Mouse (Mus musculus) limb, embryonic 14.5 days (tissue): ENCODE measurements around the gene Zfp663. TPM values are rescaled to one million over a fixed set of nuclear protein-coding genes. Genes with fewer than 3 reads are reported as not detected.

Experiments used
- ATAC-seq: fragments of 200-750 bp; cut with Nextera tagmentation; 2 replicates; pipeline ENCODE4 v1.8.0; 2017; ENCODE audit warnings: low read depth, moderate number of reproducible peaks, moderate TSS enrichment; ENCODE audit not compliant: low FRiP score
- DNase-seq: peaks from one replicate; pipeline ENCODE4 v3.0.0-alpha.2; 2015; ENCODE audit warnings: low spot score
- H3K27ac ChIP-seq: fragments of 300-500 bp; sonication (generic); replicated peaks from 2 replicates; pipeline ENCODE4 v1.5.1; 2014; ENCODE audit warnings: low read depth, mild to moderate bottlenecking, low read length, moderate library complexity, mixed read lengths
- H3K27me3 ChIP-seq: fragments of 300-500 bp; sonication (generic); 2 replicates; pipeline ENCODE4 v1.6.1; 2014; ENCODE audit warnings: low read length, mixed read lengths; ENCODE audit not compliant: control insufficient read depth, insufficient read depth
- H3K36me3 ChIP-seq: fragments of 300-500 bp; sonication (generic); 2 replicates; pipeline ENCODE4 v1.6.1; 2014; ENCODE audit warnings: mild to moderate bottlenecking, low read length, moderate library complexity, mixed read lengths; ENCODE audit not compliant: control insufficient read depth, insufficient read depth
- H3K4me1 ChIP-seq: fragments of 300-500 bp; sonication (generic); 2 replicates; pipeline ENCODE4 v1.6.1; 2014; ENCODE audit warnings: antibody characterized with exemption, low read length, mixed read lengths; ENCODE audit not compliant: control insufficient read depth, insufficient read depth
- H3K4me2 ChIP-seq: fragments of 300-500 bp; sonication (generic); replicated peaks from 2 replicates; pipeline ENCODE4 v1.6.1; 2014; ENCODE audit warnings: low read depth, mild to moderate bottlenecking, low read length, moderate library complexity; ENCODE audit not compliant: severe bottlenecking
- H3K4me3 ChIP-seq: fragments of 300-500 bp; sonication (generic); replicated peaks from 2 replicates; pipeline ENCODE4 v1.5.1; 2014; ENCODE audit warnings: low read length
- H3K9ac ChIP-seq: fragments of 300-500 bp; sonication (generic); 2 replicates; pipeline ENCODE4 v1.6.1; 2014; ENCODE audit warnings: mild to moderate bottlenecking, low read depth, low read length, moderate library complexity; ENCODE audit not compliant: severe bottlenecking
- H3K9me3 ChIP-seq: fragments of 300-500 bp; sonication (generic); 2 replicates; pipeline ENCODE4 v1.6.1; 2016; ENCODE audit warnings: low read length; ENCODE audit not compliant: control insufficient read depth
- POLR2A ChIP-seq: fragments of 200-500 bp; IDR thresholded peaks from 2 replicates; pipeline ENCODE4 v1.8.0; 2012; ENCODE audit warnings: inconsistent platforms, mild to moderate bottlenecking, moderate library complexity, borderline replicate concordance; ENCODE audit not compliant: insufficient read depth, insufficient read length; ENCODE audit errors: extremely low read depth
- WGBS: fragments of 180-500 bp; shearing (Covaris S2); extraction: QIAGEN DNeasy Blood & Tissue Kit; methylation state at CpG from one replicate; pipeline ENCODE4 v1.1.7; 2014; 5-methylcytosine and 5-hydroxymethylcytosine counted together
- polyA plus RNA-seq, 2 experiments: library from polyadenylated mRNA; depleted of rRNA in 1 of 2; stranded (reverse) in 1 of 2; unstranded in 1 of 2; fragments of >200 nt; fragmentation: Nextera tagmentation in 1 of 2; extraction: Ambion mirVana in 1 of 2; gene quantifications; 2 replicates each; pipeline versions ENCODE4 v1.2.1 to v1.2.3; 2012 to 2014

The Zfp663 gene
- polyA plus RNA-seq, 2 experiments, result 0.44 to 0.49 TPM

- 90% methylated on average over 20 of the region's 20 CpGs for WGBS
Observed at GRCm38 (mm10) chr2:165351828-165352513, 16.6 kb downstream of the Zfp663 start.

GRCm38 (mm10) chr2:165349466-165349865 is 19.1 kb downstream of the Zfp663 start:
- Histone ChIP-seq H3K27me3 (no peaks in the 10 kb centered on the region), H3K27ac (no peak overlapping the region), H3K4me1 (no peaks in the 10 kb centered on the region), H3K9ac (no peak overlapping the region), H3K9me3 (peaks cover 10% of the 10 kb centered on the region; the same call in 1 of the 2 replicates), H3K4me2 (no peak overlapping the region), H3K36me3 (no peaks in the 10 kb centered on the region), H3K4me3 (no peak overlapping the region)
- TF ChIP-seq POLR2A, result no peak
- whole genome bisulfite sequencing, result 24% methylated on average over 8 of the region's 8 CpGs
- no peak for DNase-seq
- no peak for ATAC-seq

More at GRCm38 (mm10) chr2:165351828-165352513, 16.6 kb downstream of the Zfp663 start:
- Histone ChIP-seq H3K4me1 (no peaks in the 10 kb centered on the region), H3K36me3 (no peaks in the 10 kb centered on the region), H3K27ac (no peak overlapping the region), H3K4me2 (no peak overlapping the region), H3K9ac (no peak overlapping the region), H3K9me3 (peaks cover 10% of the 10 kb centered on the region; the same call in 1 of the 2 replicates), H3K27me3 (no peaks in the 10 kb centered on the region), H3K4me3 (no peak overlapping the region)
- DNase-seq (no peak), ATAC-seq (no peak)
- TF ChIP-seq POLR2A, result no peak

GRCm38 (mm10) chr2:165346180-165346579 is 22.3 kb downstream of the Zfp663 start:
- H3K27ac ChIP-seq, result no peak overlapping the region
- no peak overlapping the region for H3K9ac ChIP-seq
- no peaks in the 10 kb centered on the region for H3K36me3 ChIP-seq
- no peaks in the 10 kb centered on the region for H3K4me1 ChIP-seq
- ATAC-seq (no peak), DNase-seq (no peak)
- H3K27me3 ChIP-seq, result no peaks in the 10 kb centered on the region
- WGBS, result 93% methylated on average over 5 of the region's 5 CpGs
- no peak overlapping the region for H3K4me3 ChIP-seq
- no peak overlapping the region for H3K4me2 ChIP-seq
- H3K9me3 ChIP-seq, result no peaks in the 10 kb centered on the region
- TF ChIP-seq POLR2A, result no peak

GRCm38 (mm10) chr2:165337191-165337590 is 31.3 kb downstream of the Zfp663 start:
- no peak overlapping the region for H3K9ac ChIP-seq
- no peak overlapping the region for H3K27ac ChIP-seq
- no peaks in the 10 kb centered on the region for H3K9me3 ChIP-seq
- no peak overlapping the region for H3K4me2 ChIP-seq
- no peaks in the 10 kb centered on the region for H3K4me1 ChIP-seq
- 28% methylated on average over 3 of the region's 3 CpGs for WGBS
- no peak for TF ChIP-seq POLR2A
- H3K4me3 ChIP-seq, result no peak overlapping the region
- H3K36me3 ChIP-seq, result no peaks in the 10 kb centered on the region
- H3K27me3 ChIP-seq, result no peaks in the 10 kb centered on the region
- DNase-seq (no peak), ATAC-seq (no peak)

- H3K27ac ChIP-seq, result no peak overlapping the region
- DNase-seq, result no peak
- H3K4me2 ChIP-seq, result no peak overlapping the region
- ATAC-seq, result no peak
- no peak overlapping the region for H3K9ac ChIP-seq
- no peaks in the 10 kb centered on the region for H3K36me3 ChIP-seq
- H3K4me1 ChIP-seq, result no peaks in the 10 kb centered on the region
- no peak overlapping the region for H3K4me3 ChIP-seq
- no peak for TF ChIP-seq POLR2A
- no peaks in the 10 kb centered on the region for H3K9me3 ChIP-seq
- WGBS, result 57% methylated on average over 14 of the region's 14 CpGs
- no peaks in the 10 kb centered on the region for H3K27me3 ChIP-seq
Observed at GRCm38 (mm10) chr2:165332610-165333210, 35.8 kb downstream of the Zfp663 start.
